Mouse (Mus musculus) kidney, postnatal 0 days (tissue): ENCODE data around the gene Msi1. TPM values are rescaled to one million over a fixed set of nuclear protein-coding genes. Genes with fewer than 3 reads are reported as not detected.
A peak's percentile ranks its signal among the peaks of the same experiment; 100 is the strongest.

Source experiments
- ATAC-seq: fragments of 200-750 bp; cut with Nextera tagmentation; replicated peaks from 2 replicates; pipeline ENCODE4 v1.8.0; 2017; ENCODE audit warnings: low read depth, moderate number of reproducible peaks, moderate TSS enrichment, moderate library complexity; ENCODE audit not compliant: low FRiP score
- DNase-seq: peaks from one replicate; pipeline ENCODE4 v3.0.0-alpha.2; 2016; ENCODE audit warnings: low spot score
- H3K27ac ChIP-seq: fragments of 300-500 bp; sonication (generic); 2 replicates; pipeline ENCODE4 v1.5.1; 2014; ENCODE audit warnings: mild to moderate bottlenecking
- H3K27me3 ChIP-seq: fragments of 300-500 bp; sonication (generic); 2 replicates; pipeline ENCODE4 v1.6.1; 2014; ENCODE audit warnings: low read length, mixed read lengths; ENCODE audit not compliant: insufficient read depth
- H3K36me3 ChIP-seq: fragments of 300-500 bp; sonication (generic); 2 replicates; pipeline ENCODE4 v1.6.1; 2014; ENCODE audit warnings: low read length, mixed read lengths; ENCODE audit not compliant: insufficient read depth
- H3K4me1 ChIP-seq: fragments of 300-500 bp; sonication (generic); replicated peaks from 2 replicates; pipeline ENCODE4 v1.6.1; 2014; ENCODE audit warnings: antibody characterized with exemption, low read length, mixed read lengths; ENCODE audit not compliant: insufficient read depth
- H3K4me2 ChIP-seq: fragments of 300-500 bp; sonication (generic); 2 replicates; pipeline ENCODE4 v1.6.1; 2014; ENCODE audit warnings: mild to moderate bottlenecking, low read length, moderate library complexity, mixed read lengths
- H3K4me3 ChIP-seq: fragments of 300-500 bp; sonication (generic); replicated peaks from 2 replicates; pipeline ENCODE4 v1.5.1; 2014; ENCODE audit warnings: low read depth, low read length
- H3K9ac ChIP-seq: fragments of 300-500 bp; sonication (generic); 2 replicates; pipeline ENCODE4 v1.6.1; 2014; ENCODE audit warnings: low read depth, low read length
- H3K9me3 ChIP-seq: fragments of 300-500 bp; sonication (generic); replicated peaks from 2 replicates; pipeline ENCODE4 v1.6.1; 2016; ENCODE audit warnings: low read length, inconsistent platforms, mixed read lengths
- CTCF ChIP-seq: IDR thresholded peaks from 2 replicates; pipeline ENCODE4 v1.5.1; 2016; ENCODE audit warnings: antibody characterized with exemption, low read depth, mild to moderate bottlenecking, moderate library complexity
- WGBS: fragments of 180-500 bp; shearing (Covaris S2); extraction: QIAGEN DNeasy Blood & Tissue Kit; methylation state at CpG from one replicate; pipeline ENCODE4 v1.1.7; 2014; 5-methylcytosine and 5-hydroxymethylcytosine counted together
- polyA plus RNA-seq: library from polyadenylated mRNA; unstranded; fragments of >200 nt; fragmentation: Nextera tagmentation; extraction: Ambion mirVana; gene quantifications from 2 replicates; pipeline ENCODE4 v1.2.1, GENCODE M21; 2015

Msi1 gene
- polyA plus RNA-seq, 1 experiment from 2014 or later: 12.4 TPM

DNA sequence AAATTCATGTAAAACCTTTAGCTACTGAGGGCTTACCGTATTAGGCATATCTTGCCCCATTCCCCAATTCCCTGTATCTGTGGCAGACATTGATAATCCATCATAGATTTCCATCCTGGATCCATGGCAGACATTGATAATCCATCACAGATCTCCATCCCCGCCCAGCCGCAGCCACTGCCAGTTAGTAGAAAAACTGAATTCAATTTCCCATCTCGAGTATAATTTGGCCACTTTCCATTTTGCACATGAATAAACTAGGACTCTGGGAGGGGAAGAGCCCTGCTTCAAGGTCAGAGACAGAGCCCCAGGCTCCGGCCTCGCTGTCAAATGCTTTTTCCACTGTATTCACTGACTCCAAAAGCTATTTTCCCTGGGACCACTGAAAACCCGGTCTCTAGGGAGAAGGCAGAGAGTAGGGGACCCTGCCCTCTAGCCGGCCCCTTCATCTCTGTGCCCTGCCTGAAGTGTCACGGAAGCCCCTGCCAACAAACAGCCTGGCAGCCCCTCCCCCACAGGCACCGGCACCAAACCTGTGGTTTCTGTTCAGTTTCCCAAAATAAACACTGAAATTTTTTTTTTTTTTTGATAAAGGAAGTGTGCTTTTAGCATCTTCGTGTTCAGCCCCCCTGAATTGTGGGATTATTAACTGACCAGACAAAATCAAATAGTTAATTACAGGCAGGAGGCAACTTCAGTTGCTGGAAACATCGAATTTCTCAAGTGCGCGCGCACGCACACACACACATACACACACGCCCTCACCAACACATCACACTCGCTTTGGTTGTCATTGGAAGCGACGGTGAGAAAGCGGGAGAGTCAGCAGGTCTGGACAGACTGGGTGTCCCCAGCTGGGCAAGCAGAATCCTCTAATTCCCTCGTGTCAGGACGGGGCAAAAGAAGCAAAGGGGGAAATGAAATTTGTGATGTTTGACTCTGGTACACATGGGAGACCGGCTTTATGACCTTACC is 14.0 kb upstream of the Msi1 start:
- Histone ChIP-seq H3K9ac (no peak overlapping the region), H3K27me3 (no peaks in the 10 kb centered on the region), H3K27ac (no peak overlapping the region), H3K4me3 (no peak overlapping the region), H3K4me1 (no peaks in the 10 kb centered on the region), H3K4me2 (peak overlapping the region; percentile 27; the same call in 1 of the 2 replicates), H3K36me3 (no peaks in the 10 kb centered on the region), H3K9me3 (no peaks in the 10 kb centered on the region)
- WGBS: 58% methylated on average over 24 of the region's 24 CpGs
- DNase-seq (peak; percentile 46), ATAC-seq (no peak)
- no peak for TF ChIP-seq CTCF

DNA sequence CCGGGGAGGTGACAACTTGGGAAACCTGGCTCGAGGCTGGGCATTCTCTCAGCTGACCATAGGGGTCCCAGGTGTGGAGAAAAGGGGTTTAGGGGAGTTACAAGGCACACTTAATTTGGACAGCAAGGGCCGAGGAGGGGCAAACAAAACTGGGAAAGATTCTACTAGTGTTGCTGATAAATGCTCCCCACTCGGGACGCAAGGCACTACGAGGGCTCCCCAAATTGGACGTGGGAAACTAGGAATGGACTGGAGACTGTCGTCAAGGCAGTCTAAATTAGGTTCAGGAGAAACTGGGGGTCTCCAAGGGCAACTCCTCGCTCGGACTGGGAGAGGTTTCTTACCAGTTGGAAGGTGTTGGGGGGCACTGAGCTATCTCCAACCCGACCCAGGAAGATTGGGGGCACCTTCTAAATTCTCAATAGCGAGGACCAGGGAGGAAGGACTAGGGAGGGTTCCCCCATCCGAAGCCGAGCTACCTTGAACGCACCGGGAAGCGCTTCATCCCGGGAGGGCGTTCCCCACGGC is 504 bp upstream of the Msi1 start:
- 0 out of 2 replicates have a peak, but pooled peaks cover 3% of the 10 kb centered on the region for H3K27me3 ChIP-seq
- no peak for TF ChIP-seq CTCF
- no peak overlapping the region for H3K27ac ChIP-seq
- peak overlapping the region; percentile 96 for H3K4me2 ChIP-seq
- WGBS: 3% methylated on average over 20 of the region's 20 CpGs
- peak overlapping the region; percentile 66 for H3K4me3 ChIP-seq
- H3K4me1 ChIP-seq: no peaks in the 10 kb centered on the region; the same call in 1 of the 2 replicates
- ATAC-seq (no peak), DNase-seq (no peak)
- no peaks in the 10 kb centered on the region for H3K9me3 ChIP-seq
- H3K9ac ChIP-seq: peak overlapping the region; percentile 91
- H3K36me3 ChIP-seq: no peaks in the 10 kb centered on the region

DNA sequence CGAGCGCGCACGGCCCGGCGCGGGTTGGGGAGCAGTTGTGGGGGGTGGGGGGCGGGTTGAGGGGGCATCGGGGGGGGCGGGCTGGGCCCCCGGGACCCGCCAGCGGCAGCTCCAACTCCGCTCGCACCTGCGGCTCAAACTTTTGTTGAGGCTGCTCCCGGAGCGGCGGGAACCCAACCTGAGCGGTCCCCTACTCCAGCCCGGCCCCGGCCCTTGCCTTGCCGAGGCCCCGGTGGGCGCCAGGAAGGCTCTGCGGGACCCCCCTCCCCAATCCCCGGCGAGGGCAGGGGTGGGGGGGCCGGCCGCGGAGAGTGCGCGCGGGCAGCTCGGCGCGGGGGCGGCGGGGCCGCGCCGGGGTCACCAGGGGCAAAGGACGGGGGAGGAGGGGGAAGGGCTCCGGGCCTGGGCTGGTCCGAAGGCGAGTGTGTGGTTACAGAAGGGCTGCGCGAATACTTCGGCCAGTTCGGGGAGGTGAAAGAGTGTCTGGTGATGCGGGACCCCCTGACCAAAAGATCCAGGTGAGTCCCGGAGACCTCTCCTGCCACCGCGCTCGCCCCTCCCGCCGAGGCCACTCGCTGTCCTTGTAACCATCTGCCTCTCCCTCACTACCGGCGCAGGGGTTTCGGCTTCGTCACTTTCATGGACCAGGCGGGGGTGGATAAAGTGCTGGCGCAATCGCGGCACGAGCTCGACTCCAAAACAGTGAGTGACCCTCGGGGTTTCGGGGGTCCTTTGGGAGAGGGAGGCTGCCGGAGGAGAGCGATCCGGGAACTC is 975 bp downstream of the Msi1 start:
- peak; percentile 31; the same call in 1 of the 2 replicates for ATAC-seq

DNA sequence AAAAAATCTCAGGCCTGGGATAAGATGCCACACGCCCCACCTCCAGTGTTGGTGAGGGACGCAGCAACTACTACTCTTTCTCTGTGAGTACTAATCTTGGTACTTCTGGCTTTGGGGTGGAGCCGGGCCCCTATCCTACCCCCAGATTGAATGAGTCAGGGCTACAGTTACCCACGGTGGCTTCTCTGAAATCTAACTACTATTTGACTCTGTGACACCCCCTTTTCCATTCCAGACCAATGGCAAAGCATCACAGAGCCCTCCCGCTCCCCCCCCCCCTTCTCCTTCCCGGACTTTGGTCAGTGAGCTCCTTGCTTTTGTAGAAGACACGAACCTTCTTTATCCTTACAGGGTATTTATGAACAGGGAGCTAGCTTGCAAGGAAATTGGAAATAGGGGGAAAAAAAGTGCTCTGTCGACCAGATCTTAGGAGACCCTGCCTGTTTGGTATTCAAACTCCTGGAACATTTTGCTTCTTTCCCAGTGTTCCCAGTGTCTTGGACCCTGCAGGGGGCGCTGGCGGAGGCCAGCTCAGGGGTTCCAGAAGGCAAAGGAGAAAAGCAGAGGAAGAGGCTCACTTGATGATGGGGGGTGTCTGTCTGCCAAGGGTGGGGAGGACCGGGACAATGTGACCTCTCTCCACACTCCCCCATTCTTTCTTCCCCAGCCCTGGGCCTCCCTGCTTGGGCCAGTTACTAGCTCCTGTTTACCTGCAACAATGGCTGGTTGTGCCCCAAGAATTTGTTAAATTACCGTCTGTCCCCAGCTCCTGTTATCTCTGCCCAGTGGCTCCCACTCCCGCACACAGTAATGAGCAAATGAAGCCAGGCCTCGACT is 1.9 kb downstream of the Msi1 start:
- no peaks in the 10 kb centered on the region for H3K9me3 ChIP-seq
- no peak overlapping the region for H3K27ac ChIP-seq
- DNase-seq (peak; percentile 80), ATAC-seq (no peak)
- H3K4me1 ChIP-seq: peaks cover 3% of the 10 kb centered on the region; the same call in 1 of the 2 replicates
- peak overlapping the region; percentile 96 for H3K4me2 ChIP-seq
- 0 out of 2 replicates have a peak, but pooled peaks cover 3% of the 10 kb centered on the region for H3K27me3 ChIP-seq
- H3K4me3 ChIP-seq: peak overlapping the region; percentile 66
- H3K36me3 ChIP-seq: no peaks in the 10 kb centered on the region
- H3K9ac ChIP-seq: peak overlapping the region; percentile 91; the same call in 1 of the 2 replicates
- peak; percentile 65 for TF ChIP-seq CTCF
- WGBS: 14% methylated on average over 14 of the region's 14 CpGs

More for the DNA sequence above, 975 bp downstream of the Msi1 start:
- H3K4me3 ChIP-seq: peak overlapping the region; percentile 66
- peak overlapping the region; percentile 37; the same call in 1 of the 2 replicates for H3K27ac ChIP-seq
- peak overlapping the region; percentile 96 for H3K4me2 ChIP-seq
- H3K9me3 ChIP-seq: no peaks in the 10 kb centered on the region
- H3K27me3 ChIP-seq: 0 out of 2 replicates have a peak, but pooled peaks cover 3% of the 10 kb centered on the region
- WGBS: 1% methylated on average over 55 of the region's 73 CpGs
- peak overlapping the region; percentile 91 for H3K9ac ChIP-seq
- no peaks in the 10 kb centered on the region; the same call in 1 of the 2 replicates for H3K4me1 ChIP-seq
- no peak for TF ChIP-seq CTCF
- H3K36me3 ChIP-seq: no peaks in the 10 kb centered on the region
- peak; percentile 23 for DNase-seq

DNA sequence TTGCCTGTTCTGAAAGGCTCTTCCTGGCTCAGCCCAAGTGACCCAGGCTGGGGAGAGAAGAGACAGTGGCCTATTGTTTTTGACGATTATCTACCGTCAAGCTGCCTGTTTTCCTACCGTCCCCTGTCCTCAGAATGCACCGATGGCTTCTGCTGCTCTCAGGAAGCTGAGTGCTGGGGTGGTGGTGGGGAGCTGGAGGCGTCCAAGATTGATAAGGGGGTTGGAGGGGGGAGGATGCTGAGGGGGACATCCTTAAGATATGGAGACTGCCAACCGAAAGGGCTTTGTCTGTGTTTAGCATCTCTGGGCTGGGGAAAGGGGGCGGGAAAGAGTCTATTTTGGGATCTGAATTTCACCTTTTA is 2.5 kb downstream of the Msi1 start:
- H3K27me3 ChIP-seq: 0 out of 2 replicates have a peak, but pooled peaks cover 3% of the 10 kb centered on the region
- peaks cover 3% of the 10 kb centered on the region; the same call in 1 of the 2 replicates for H3K4me1 ChIP-seq
- no peak overlapping the region for H3K27ac ChIP-seq
- H3K4me3 ChIP-seq: no peak overlapping the region
- 36% methylated on average over 7 of the region's 7 CpGs for WGBS
- H3K9me3 ChIP-seq: no peaks in the 10 kb centered on the region
- no peak for TF ChIP-seq CTCF
- no peak for ATAC-seq
- H3K36me3 ChIP-seq: no peaks in the 10 kb centered on the region
- no peak overlapping the region for H3K9ac ChIP-seq
- no peak for DNase-seq
- peak overlapping the region; percentile 96; the same call in 1 of the 2 replicates for H3K4me2 ChIP-seq
